Mouse (Mus musculus) kidney, embryonic 16.5 days (tissue): ENCODE data around the gene Rmi2. TPM values are rescaled to one million over a fixed set of nuclear protein-coding genes. Genes with fewer than 3 reads are reported as not detected.

Source experiments
- ATAC-seq: fragments of 200-750 bp; cut with Nextera tagmentation; 2 replicates; pipeline ENCODE4 v1.8.0; 2017; ENCODE audit warnings: moderate TSS enrichment; ENCODE audit not compliant: low FRiP score, low TSS enrichment
- H3K27ac ChIP-seq: fragments of 300-500 bp; sonication (generic); 2 replicates; pipeline ENCODE4 v1.5.1; 2014; ENCODE audit warnings: low read length
- H3K27me3 ChIP-seq: fragments of 300-500 bp; sonication (generic); 2 replicates; pipeline ENCODE4 v1.6.1; 2014; ENCODE audit warnings: low read length, control low read depth, mixed read lengths; ENCODE audit not compliant: insufficient read depth
- H3K36me3 ChIP-seq: fragments of 300-500 bp; sonication (generic); 2 replicates; pipeline ENCODE4 v1.6.1; 2014; ENCODE audit warnings: low read length, control low read depth, mixed read lengths; ENCODE audit not compliant: insufficient read depth
- H3K4me1 ChIP-seq: fragments of 300-500 bp; sonication (generic); 2 replicates; pipeline ENCODE4 v1.6.1; 2014; ENCODE audit warnings: low read length, control low read depth, mixed read lengths; ENCODE audit not compliant: insufficient read depth
- H3K4me2 ChIP-seq: fragments of 300-500 bp; sonication (generic); replicated peaks from 2 replicates; pipeline ENCODE4 v1.6.1; 2014; ENCODE audit warnings: low read depth, low read length
- H3K4me3 ChIP-seq: fragments of 300-500 bp; sonication (generic); 2 replicates; pipeline ENCODE4 v1.5.1; 2014; ENCODE audit warnings: mild to moderate bottlenecking, low read length
- H3K9ac ChIP-seq: fragments of 300-500 bp; sonication (generic); replicated peaks from 2 replicates; pipeline ENCODE4 v1.6.1; 2014; ENCODE audit warnings: low read length
- H3K9me3 ChIP-seq: fragments of 300-500 bp; sonication (generic); 2 replicates; pipeline ENCODE4 v1.6.1; 2016; ENCODE audit warnings: low read length, control low read depth
- WGBS: fragments of 180-500 bp; shearing (Covaris S2); extraction: QIAGEN DNeasy Blood & Tissue Kit; methylation state at CpG from one replicate; pipeline ENCODE4 v1.1.7; 2014; 5-methylcytosine and 5-hydroxymethylcytosine counted together
- polyA plus RNA-seq: library from polyadenylated mRNA; unstranded; fragments of >200 nt; fragmentation: Nextera tagmentation; extraction: Ambion mirVana; gene quantifications from 2 replicates; pipeline ENCODE4 v1.2.1, GENCODE M21; 2015

Rmi2 gene
- polyA plus RNA-seq, 1 experiment from 2014 or later = 2.9 TPM

GRCm38 (mm10) chr16:10934047-10934446 is 99.2 kb downstream of the Rmi2 start:
- WGBS = 100% methylated on average over 1 of the region's 1 CpGs
- Histone ChIP-seq H3K27me3 (no peaks in the 10 kb centered on the region), H3K4me1 (no peaks in the 10 kb centered on the region), H3K36me3 (no peaks in the 10 kb centered on the region), H3K9me3 (peaks cover 7% of the 10 kb centered on the region; the same call in 1 of the 2 replicates), H3K27ac (no peak overlapping the region), H3K4me2 (no peak overlapping the region), H3K9ac (no peak overlapping the region), H3K4me3 (no peak overlapping the region)
- no peak for ATAC-seq

GRCm38 (mm10) chr16:10936700-10937319 is 102.0 kb downstream of the Rmi2 start:
- Histone ChIP-seq H3K27ac (no peak overlapping the region), H3K4me2 (no peak overlapping the region), H3K9me3 (no peaks in the 10 kb centered on the region), H3K9ac (no peak overlapping the region), H3K4me1 (no peaks in the 10 kb centered on the region), H3K27me3 (no peaks in the 10 kb centered on the region), H3K36me3 (no peaks in the 10 kb centered on the region), H3K4me3 (no peak overlapping the region)
- WGBS = 48% methylated on average over 5 of the region's 5 CpGs
- ATAC-seq = no peak

GRCm38 (mm10) chr16:10937497-10937896 is 102.6 kb downstream of the Rmi2 start:
- 85% methylated on average over 11 of the region's 11 CpGs for WGBS

DNA sequence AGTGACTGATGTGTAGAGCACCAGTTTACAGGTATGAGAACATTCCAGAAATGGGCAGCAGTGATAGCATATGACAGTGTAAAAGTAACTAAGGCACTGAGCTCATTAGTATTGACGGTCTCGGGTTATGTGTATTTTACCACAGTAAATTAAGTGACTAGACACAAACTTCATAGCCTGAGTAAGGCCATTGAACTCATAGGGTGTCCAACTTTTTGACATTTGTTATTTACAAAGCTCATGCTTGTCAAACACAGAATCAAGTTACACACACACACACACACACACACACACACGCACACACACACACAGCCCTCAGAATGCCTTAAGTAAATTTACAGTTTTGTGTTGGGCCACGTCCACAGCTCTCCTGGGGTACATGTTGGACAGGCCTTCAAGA is 105.1 kb downstream of the Rmi2 start:
- Histone ChIP-seq H3K4me1 (no peaks in the 10 kb centered on the region), H3K36me3 (no peaks in the 10 kb centered on the region), H3K9ac (no peak overlapping the region), H3K4me3 (no peak overlapping the region), H3K27me3 (no peaks in the 10 kb centered on the region), H3K27ac (no peak overlapping the region), H3K9me3 (no peaks in the 10 kb centered on the region), H3K4me2 (no peak overlapping the region)
- 86% methylated on average over 4 of the region's 4 CpGs for WGBS
- no peak for ATAC-seq

More at GRCm38 (mm10) chr16:10937497-10937896, 102.6 kb downstream of the Rmi2 start:
- no peak for ATAC-seq
- Histone ChIP-seq H3K4me3 (no peak overlapping the region), H3K4me2 (no peak overlapping the region), H3K27ac (no peak overlapping the region), H3K27me3 (no peaks in the 10 kb centered on the region), H3K36me3 (no peaks in the 10 kb centered on the region), H3K9me3 (no peaks in the 10 kb centered on the region), H3K9ac (no peak overlapping the region), H3K4me1 (no peaks in the 10 kb centered on the region)

DNA sequence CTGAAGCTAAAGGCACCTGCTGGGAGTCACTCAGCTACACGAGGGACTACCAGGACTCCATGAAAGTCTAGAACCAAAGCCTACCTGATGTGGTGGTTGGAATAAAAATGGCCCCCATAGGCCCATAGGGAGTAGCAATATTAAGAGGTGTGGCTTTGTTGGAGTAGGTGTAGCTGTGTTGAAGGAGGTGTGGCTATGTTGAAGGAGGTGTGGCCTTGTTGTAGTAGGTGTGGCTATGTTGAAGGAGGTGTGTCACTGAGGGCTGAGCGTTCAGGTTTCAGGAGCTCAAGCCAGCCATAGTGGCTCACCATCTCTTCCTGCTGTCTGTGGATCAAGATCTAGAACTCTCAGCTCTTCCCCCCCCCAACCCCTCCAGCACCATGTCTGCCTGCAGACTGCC is 105.8 kb downstream of the Rmi2 start:
- H3K4me1 ChIP-seq = no peaks in the 10 kb centered on the region
- no peak overlapping the region for H3K27ac ChIP-seq
- no peak overlapping the region for H3K4me2 ChIP-seq
- no peaks in the 10 kb centered on the region for H3K36me3 ChIP-seq
- no peak overlapping the region for H3K4me3 ChIP-seq
- no peaks in the 10 kb centered on the region for H3K9me3 ChIP-seq
- H3K27me3 ChIP-seq = no peaks in the 10 kb centered on the region
- ATAC-seq = no peak
- WGBS = 80% methylated on average over 2 of the region's 2 CpGs
- H3K9ac ChIP-seq = no peak overlapping the region

Other genes starting within 250 kb of the Rmi2 start
- 5.8 and 7.3 TPM in 2 replicates for gene Socs1, start 49.5 kb upstream of the Rmi2 start, polyA plus RNA-seq
- not detected in 2 replicates for gene Tnp2, start 46.4 kb upstream of the Rmi2 start, polyA plus RNA-seq
- gene Prm3, start 44.1 kb upstream of the Rmi2 start, polyA plus RNA-seq = not detected in 2 replicates
- gene Prm2, start 38.9 kb upstream of the Rmi2 start, polyA plus RNA-seq = not detected in 2 replicates
- gene Prm1, start 29.2 kb upstream of the Rmi2 start, polyA plus RNA-seq = not detected in 2 replicates
- not detected in 2 replicates for gene Gm11172, start 22.1 kb upstream of the Rmi2 start, polyA plus RNA-seq
- 40.6 and 42.1 TPM in 2 replicates for gene Snn, start 225.9 kb downstream of the Rmi2 start, polyA plus RNA-seq
- 134 and 138 TPM in 2 replicates for gene Litaf, start 231.1 kb downstream of the Rmi2 start, polyA plus RNA-seq